ENCODE assay signal across 23 mouse cellular contexts in genomic region chr5:48563996-48564587, GRCm38 (mm10).
A peak's percentile ranks its signal among the peaks of the same experiment; 100 is the strongest.
DNase-seq lines count a peak whose midpoint lies in the region; ATAC-seq and TF ChIP-seq lines count a peak whose summit lies in the region.
"Had no signal": no experiment of that assay in that cellular context is flagged by ENCODE, and none has a peak within 500 bp of the region (broad histone marks: within the 10 kb centered on the region; RNA-seq: fewer than 3 reads in every experiment).

No protein-coding gene starts in this region.

- no peak overlapping the region for H3K27ac ChIP-seq in midbrain, embryonic 14.5 days (replicated peaks; ENCODE audit: low read depth, low read length)
- H3K27ac ChIP-seq in thymus, adult 2 months (ENCODE audit: control insufficient read depth, insufficient read depth, low read length): no peak overlapping the region
- H3K27ac ChIP-seq: embryonic facial prominence, embryonic 15.5 days; forebrain, embryonic 10.5 days; heart, embryonic 10.5 days; hindbrain, embryonic 13.5 days; hindbrain, postnatal 0 days had no signal

- no peak for TF ChIP-seq CTCF in thymus, adult 2 months (IDR thresholded peaks at IDR 0.05; ENCODE audit: borderline replicate concordance, control insufficient read depth, extremely low read depth, insufficient read depth, low read length, poor library complexity)
- no peak for TF ChIP-seq CTCF in lung, adult 2 months (IDR thresholded peaks at IDR 0.05; ENCODE audit: insufficient read depth, low read length)

- peak; percentile 40 for DNase-seq in adrenal gland, adult 2 months
- no peak for DNase-seq in adrenal gland, postnatal 25 days
- peak; percentile 61 for DNase-seq in Muller cell, postnatal 12 days (ENCODE audit: inconsistent ontology term)
- peak; percentile 17 for DNase-seq in adrenal gland, postnatal 14 days
- DNase-seq in midbrain, embryonic 14.5 days: no peak
- no peak for DNase-seq in thymus, adult 2 months
- DNase-seq in lung, adult 2 months: no peak
- DNase-seq: cerebellum, adult 11 months; cerebellum, adult 8-10 months; cerebellum, postnatal 14 days; embryo, embryonic 11 days; gastrocnemius, postnatal 10 days; heart, adult 18-20 months; heart, postnatal 10 days; kidney, adult 11 months had no signal

- 79% methylated on average over 3 of the region's 3 CpGs for WGBS in midbrain, embryonic 14.5 days
- WGBS in thymus, adult 2 months: 67% methylated on average over 3 of the region's 3 CpGs
- WGBS in lung, adult 2 months: 58% methylated on average over 3 of the region's 3 CpGs

- H3K4me3 ChIP-seq in midbrain, embryonic 14.5 days (replicated peaks; ENCODE audit: low read depth, low read length): no peak overlapping the region
- H3K4me3 ChIP-seq in thymus, adult 2 months (ENCODE audit: control insufficient read depth, insufficient read depth, low read length): no peak overlapping the region
- no peak overlapping the region for H3K4me3 ChIP-seq in lung, adult 2 months (replicated peaks; ENCODE audit: extremely low read depth, low read depth, low read length)
- H3K4me3 ChIP-seq: embryonic facial prominence, embryonic 15.5 days; erythroblast, embryonic 14.5 days; forebrain, embryonic 10.5 days; heart, embryonic 10.5 days; hindbrain, embryonic 13.5 days had no signal

- no peaks in the 10 kb centered on the region for H3K4me1 ChIP-seq in midbrain, embryonic 14.5 days (ENCODE audit: control insufficient read depth, insufficient read depth, low read length)
- H3K4me1 ChIP-seq in thymus, adult 2 months (replicated peaks; ENCODE audit: control insufficient read depth, insufficient read depth, low read length): no peaks in the 10 kb centered on the region
- no peaks in the 10 kb centered on the region for H3K4me1 ChIP-seq in lung, adult 2 months (ENCODE audit: control insufficient read depth, insufficient read depth, low read length)
- H3K4me1 ChIP-seq: embryonic facial prominence, embryonic 15.5 days; forebrain, embryonic 10.5 days; heart, embryonic 10.5 days; hindbrain, embryonic 13.5 days had no signal

- no peaks in the 10 kb centered on the region for H3K36me3 ChIP-seq in midbrain, embryonic 14.5 days (ENCODE audit: control insufficient read depth, insufficient read depth, low read length)
- no peaks in the 10 kb centered on the region for H3K36me3 ChIP-seq in thymus, adult 2 months (ENCODE audit: control insufficient read depth, insufficient read depth, low read length)
- H3K36me3 ChIP-seq: embryonic facial prominence, embryonic 15.5 days; forebrain, embryonic 10.5 days; heart, embryonic 10.5 days; hindbrain, embryonic 13.5 days had no signal

- no peak overlapping the region for H3K4me2 ChIP-seq in midbrain, embryonic 14.5 days (ENCODE audit: low read length)
- H3K4me2 ChIP-seq: embryonic facial prominence, embryonic 15.5 days; hindbrain, embryonic 13.5 days had no signal

- H3K27me3 ChIP-seq in midbrain, embryonic 14.5 days (ENCODE audit: control insufficient read depth, insufficient read depth, low read length): no peaks in the 10 kb centered on the region
- H3K27me3 ChIP-seq in thymus, adult 2 months (ENCODE audit: control insufficient read depth, insufficient read depth, low read length): no peaks in the 10 kb centered on the region
- H3K27me3 ChIP-seq: embryonic facial prominence, embryonic 15.5 days; hindbrain, embryonic 13.5 days had no signal

- no peaks in the 10 kb centered on the region for H3K9me3 ChIP-seq in midbrain, embryonic 14.5 days (ENCODE audit: control insufficient read depth, low read length)
- H3K9me3 ChIP-seq: embryonic facial prominence, embryonic 15.5 days; forebrain, embryonic 10.5 days; heart, embryonic 10.5 days; hindbrain, embryonic 13.5 days had no signal

- no peak for ATAC-seq in midbrain, embryonic 14.5 days (ENCODE audit: low FRiP score, low TSS enrichment)
- ATAC-seq: CD4-positive, CD25-positive, alpha-beta regulatory T cell, adult 4 months; forebrain, embryonic 14.5 days; hindbrain, postnatal 0 days had no signal

- no peak for TF ChIP-seq POLR2A in thymus, adult 2 months (IDR thresholded peaks at IDR 0.05; ENCODE audit: control insufficient read depth, extremely low read depth, insufficient read depth, low read length, poor library complexity)
- TF ChIP-seq POLR2A in lung, adult 2 months (IDR thresholded peaks at IDR 0.05; ENCODE audit: borderline replicate concordance, extremely low read depth, low read depth, low read length): no peak

- no peak overlapping the region for H3K9ac ChIP-seq in midbrain, embryonic 14.5 days (replicated peaks; ENCODE audit: low read length)
- H3K9ac ChIP-seq: embryonic facial prominence, embryonic 15.5 days; hindbrain, embryonic 13.5 days had no signal

Comparison
In these comparisons a context has a peak if more than half of its experiments do, and no peak if none do; other contexts are left out.
1. DNase-seq: peak in adrenal gland, adult 2 months (single experiment), Muller cell, postnatal 12 days (single experiment) and adrenal gland, postnatal 14 days (single experiment); none in adrenal gland, postnatal 25 days (single experiment), midbrain, embryonic 14.5 days (single experiment), thymus, adult 2 months (single experiment) and lung, adult 2 months (single experiment).